Mouse (Mus musculus) kidney, adult 18-20 months (tissue): ENCODE measurements at regions not wholly inside any gene's neighbourhood (a gene's known extent, or its start where the extent isn't known, plus 50 kb on each side); places are given as distances from the start of the nearest gene placed in this dataset.

Experiments
- DNase-seq: peaks from one replicate; pipeline ENCODE4 v3.0.0; 2021

- no peak for DNase-seq
These were observed 60.4 kb downstream of the Pou3f3 start for GRCm38 (mm10) chr1:42755958-42756357.

GRCm38 (mm10) chr1:42756497-42756896 lies 60.9 kb downstream of the Pou3f3 start:
- DNase-seq: no peak

GRCm38 (mm10) chr1:42763447-42763846 lies 67.9 kb downstream of the Pou3f3 start:
- DNase-seq: no peak

DNA sequence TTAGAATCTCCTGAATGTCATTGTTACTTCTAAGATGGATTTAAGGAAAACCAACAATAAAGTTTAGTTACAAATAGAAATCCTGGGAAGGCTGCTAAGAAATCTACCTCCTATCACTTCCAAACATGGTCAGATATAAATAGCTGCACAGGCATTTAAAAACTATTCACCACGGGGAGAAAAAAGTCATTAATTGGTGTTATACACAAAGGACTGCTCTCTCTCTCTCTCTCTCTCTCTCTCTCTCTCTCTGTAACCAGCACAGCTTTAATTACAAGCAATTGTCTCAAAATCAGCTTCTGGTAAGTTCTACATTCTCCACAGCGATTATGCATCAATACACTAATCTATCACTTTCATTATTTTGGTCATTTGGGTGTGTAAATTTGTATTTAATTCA lies 68.5 kb downstream of the Pou3f3 start:
- DNase-seq: no peak

DNA sequence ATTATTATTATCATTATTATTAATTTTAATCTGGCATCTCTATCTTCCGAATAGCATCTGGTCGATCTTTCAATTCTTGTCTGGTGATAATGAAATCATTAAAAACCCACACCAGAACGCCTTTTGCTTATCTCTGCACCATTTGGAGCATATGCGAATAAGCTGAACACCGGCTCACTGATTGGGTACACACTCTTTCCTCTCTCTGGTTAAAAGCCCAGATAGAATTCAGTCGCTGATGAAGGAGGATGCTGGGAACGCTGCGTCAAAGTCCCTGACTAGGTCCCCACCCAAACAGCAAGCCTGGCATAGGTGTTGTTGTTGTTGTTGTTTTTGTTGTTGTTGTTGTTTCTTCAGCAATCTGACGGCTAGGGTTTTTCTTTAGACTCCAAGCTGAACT lies 74.5 kb downstream of the Pou3f3 start:
- DNase-seq: no peak

- no peak for DNase-seq
These were observed 76.4 kb downstream of the Pou3f3 start for GRCm38 (mm10) chr1:42772000-42772399.

DNA sequence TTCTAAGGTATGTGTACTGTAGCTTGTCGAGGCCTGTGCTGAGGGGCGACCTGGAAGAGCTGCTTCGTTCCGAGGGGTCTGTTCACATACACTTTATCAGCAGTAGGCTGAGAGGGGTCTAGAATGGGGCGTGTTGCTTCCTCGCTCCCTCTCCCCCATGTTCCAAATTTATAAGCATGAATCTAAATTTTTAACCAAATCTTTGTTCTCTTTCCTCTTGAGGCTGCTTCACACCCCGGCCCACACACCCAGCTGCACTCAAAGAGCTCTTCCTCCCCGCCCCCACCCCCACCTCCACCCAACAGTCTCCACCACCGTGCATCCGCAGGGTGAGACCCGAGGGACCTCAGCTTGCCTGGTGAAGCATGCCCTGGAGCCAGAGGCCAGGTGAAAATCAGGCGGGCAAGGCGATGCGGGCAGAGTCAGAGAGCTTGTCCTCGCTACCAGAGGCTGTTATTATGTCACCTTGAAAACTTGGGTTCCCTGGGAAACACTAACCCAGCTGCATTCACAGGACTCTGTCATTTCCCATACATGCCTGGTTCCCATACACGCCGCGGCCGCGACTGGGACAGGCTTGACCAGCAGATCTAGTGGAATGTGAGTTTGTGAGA lies 77.1 kb upstream of the Mrps9 start:
- DNase-seq: peak; percentile 45

- DNase-seq: peak; percentile 68
These were observed 75.8 kb upstream of the Mrps9 start for GRCm38 (mm10) chr1:42774971-42775892.

- peak; percentile 38 for DNase-seq
These were observed 75.1 kb upstream of the Mrps9 start for GRCm38 (mm10) chr1:42775893-42776287.

DNA sequence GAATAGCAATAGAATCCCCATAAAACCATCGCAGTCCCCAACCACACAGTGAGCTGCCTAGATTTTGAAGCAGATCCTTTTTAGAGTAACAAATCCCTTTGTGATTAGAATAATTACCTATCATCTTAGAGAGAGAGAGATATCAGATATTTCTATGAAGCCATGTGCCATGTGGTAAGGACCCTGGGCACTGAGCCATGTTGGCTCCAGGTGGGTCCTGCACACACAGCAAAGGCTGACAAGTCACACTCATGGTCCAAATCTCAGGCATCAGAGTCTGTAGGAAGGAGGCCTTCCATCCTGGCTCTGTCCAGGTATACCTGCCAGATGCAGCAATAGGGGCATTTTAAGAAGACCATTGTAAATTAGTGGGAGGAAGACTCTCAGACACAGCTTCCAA lies 73.6 kb upstream of the Mrps9 start:
- no peak for DNase-seq

- peak; percentile 66 for DNase-seq
These were observed 71.3 kb upstream of the Mrps9 start for GRCm38 (mm10) chr1:42779761-42780160.

DNA sequence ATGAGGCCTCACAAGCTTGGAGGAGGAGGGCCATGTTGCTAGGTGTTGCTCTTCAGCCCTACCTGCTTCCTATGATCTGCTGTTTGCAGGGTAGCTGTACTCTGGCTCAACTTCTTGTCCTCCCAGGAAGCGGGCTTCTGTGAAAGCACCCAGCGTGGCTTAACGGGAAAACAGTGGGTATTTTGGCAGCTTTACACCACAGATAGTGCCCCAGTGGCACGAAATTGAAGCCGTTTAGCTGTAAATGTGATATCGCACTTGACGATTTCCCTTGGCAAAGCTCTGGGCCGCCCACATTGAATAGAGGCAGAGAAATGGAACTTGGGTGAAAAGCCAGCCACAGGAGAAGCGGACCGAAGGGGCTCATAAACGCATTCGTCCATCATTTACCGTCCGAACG lies 70.8 kb upstream of the Mrps9 start:
- peak; percentile 23 for DNase-seq

- no peak for DNase-seq
These were observed 69.5 kb upstream of the Mrps9 start for GRCm38 (mm10) chr1:42781533-42781932.

DNA sequence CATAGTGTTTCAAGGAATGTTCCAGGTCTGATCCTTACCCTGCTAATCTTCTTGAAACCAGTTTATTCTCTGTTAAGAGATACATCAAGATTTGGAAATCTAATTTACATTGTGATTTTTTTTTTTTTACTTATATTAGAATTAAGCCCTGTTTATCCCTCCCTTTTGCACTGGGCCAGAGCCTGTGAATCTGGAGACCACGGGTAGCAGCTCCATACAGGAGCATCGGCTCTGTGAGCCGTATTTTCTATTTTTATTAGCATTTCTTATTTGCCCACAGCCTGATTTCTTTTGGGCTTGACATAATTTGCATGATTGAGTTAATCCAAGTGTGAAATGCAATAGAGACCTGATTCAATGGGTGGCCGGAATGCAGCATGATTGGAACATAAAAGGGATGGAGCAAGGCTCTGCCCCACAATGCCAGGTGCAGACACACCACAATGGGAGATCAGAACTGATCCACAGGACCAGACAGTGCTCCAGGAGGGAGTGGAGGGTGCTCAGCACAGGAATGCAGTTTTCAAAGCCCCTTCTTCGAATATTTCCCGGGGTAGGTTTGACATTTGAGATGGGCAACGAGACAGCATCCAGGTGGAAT lies 67.9 kb upstream of the Mrps9 start:
- no peak for DNase-seq

- no peak for DNase-seq
These were observed 63.8 kb upstream of the Mrps9 start for GRCm38 (mm10) chr1:42787240-42787639.

GRCm38 (mm10) chr1:42788413-42788812 lies 62.6 kb upstream of the Mrps9 start:
- no peak for DNase-seq
